Mouse (Mus musculus) thymus, adult 18-20 months (tissue): ENCODE data around the gene Aff1.
A peak's percentile ranks its signal among the peaks of the same experiment; 100 is the strongest.

ENCODE experiments used
- DNase-seq, 2 experiments: peaks; one replicate each; pipeline ENCODE4 v3.0.0; 2022; ENCODE audit warnings: mixed read lengths in 2 of 2

Aff1 gene

DNA sequence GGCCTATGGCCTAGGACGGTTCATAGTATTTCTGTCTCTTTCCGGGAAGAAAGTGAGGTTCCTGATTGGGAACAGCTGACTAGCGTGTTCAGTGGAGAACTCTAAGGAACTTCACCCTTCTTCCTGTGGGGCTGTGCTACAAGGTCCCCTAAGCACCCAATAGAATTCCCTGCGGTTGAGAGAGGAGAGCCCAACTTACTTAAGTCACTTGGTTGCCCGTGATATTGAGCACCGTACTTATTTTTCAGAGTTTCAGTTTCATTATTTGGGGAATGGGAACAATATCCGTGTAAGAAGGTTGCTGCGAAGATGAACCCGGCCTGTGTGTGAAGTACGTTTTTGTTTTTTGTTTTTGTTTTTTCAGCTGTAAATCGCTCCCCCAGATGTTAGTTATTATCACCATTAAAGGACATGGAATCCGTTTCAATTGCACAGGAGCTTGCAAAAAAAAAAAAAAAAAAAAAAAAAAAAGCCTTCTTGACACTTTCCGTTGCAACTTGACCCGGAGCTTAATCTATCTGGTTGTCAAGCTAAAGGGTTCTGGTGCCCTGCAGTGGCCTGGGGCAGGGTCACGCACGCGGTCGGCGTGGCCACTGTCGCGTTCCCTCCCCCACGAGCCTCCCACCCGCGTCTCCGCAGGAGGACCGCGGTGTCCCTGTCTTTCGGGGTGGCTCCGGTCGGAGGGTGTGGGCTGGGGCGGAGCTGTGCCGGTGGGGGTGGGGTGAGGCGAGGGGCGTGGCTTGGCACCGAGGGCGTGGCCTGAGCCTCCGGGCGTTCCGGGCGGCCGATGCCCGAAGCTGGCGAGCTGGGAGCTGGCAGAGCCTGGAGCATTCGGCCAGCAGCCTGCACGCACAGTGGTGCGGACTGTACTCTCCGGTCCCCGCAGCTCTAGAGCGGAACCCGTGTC lies at the start of gene Aff1:
Gene Aff1, plus strand, starts transcription at position 751 of the 907 bp plus-strand sequence.
- DNase-seq = peak; percentile 85 to 87

GRCm38 (mm10) chr5:103644167-103644566 lies 48.0 kb upstream of the Aff1 start:
- DNase-seq = no peak

DNA sequence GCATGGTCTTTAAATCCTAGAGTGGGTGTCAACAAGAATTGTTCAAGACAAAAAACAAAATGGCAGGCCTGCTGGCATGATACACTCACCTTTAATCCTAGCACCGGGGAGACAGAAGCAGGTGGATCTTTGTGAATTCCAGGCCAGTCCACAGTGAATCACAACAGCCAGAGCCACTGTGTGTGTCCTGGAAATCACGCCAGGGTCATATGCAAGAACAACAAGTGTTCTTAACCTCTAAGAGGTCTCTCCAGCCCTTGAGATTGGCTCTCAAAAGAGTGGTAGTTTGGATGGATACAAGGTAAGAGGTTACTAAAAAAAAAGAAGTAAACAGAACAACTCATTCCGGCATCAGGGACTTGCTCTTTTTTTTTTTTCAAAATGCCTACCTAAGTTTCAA lies 44.9 kb upstream of the Aff1 start:
- DNase-seq = no peak

DNA sequence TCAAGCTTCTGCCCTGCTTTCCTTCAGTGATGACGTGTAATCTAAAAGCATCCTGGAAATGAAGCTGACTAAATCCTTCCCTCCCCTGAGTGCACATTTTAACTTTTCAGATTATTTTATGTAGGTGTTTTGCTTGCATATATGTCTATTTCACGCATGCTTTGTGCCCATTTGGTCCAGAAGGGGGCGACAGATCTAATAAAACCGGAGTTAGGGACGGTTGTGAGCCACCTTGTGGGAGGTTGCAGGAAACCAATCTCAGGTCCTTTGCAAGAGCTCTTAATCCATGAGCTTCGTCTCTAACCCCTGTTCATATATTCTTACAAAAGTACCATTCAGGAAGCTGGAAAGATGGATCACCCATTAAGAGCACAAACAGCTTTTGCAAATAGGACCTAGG lies 37.9 kb upstream of the Aff1 start:
- DNase-seq = no peak

GRCm38 (mm10) chr5:103654780-103655179 lies 37.4 kb upstream of the Aff1 start:
- DNase-seq = no peak

DNA sequence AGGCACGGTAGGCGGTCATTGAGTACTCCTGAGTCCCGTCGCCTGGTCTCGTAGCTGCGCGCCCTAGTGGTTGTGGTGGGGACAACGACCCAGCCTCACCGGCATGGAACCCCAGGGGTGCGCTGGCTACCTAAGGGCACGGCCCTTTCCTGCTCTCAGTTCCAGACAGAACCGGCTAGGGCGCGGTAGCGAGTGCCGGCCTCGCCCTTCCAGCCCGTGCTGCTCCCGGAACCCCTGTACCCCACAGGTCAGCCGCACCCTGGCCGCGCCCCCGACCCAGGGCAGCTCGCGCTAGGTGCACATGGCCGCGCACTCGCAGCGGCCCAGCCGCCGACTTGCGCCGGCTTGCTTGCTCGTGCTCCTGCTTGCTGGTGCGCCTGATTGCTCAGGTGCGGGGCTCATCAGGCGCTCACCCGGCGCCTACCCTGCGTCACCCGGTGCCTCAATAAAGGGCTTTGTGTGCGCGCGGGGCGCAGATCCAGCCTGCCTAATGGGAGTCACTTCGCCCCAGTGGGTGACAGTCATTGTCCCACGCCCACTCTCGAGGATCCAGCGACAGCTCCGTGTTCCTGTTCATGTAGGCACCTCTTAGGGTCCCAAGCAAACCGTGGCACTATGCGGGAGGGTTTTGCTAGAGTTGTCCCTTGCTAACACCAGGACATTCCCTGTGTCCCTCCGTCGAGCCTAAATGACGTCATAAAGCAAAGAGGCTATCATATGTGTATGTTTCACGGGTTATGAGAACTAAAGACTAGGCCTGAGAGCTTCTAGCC lies 36.6 kb upstream of the Aff1 start, which contains the start of gene 1700016H13Rik:
Gene 1700016H13Rik, minus strand, starts transcription at position 665 of the 773 bp plus-strand sequence.
- DNase-seq = peak; percentile 57 to 67

- no peak for DNase-seq
These were observed 33.3 kb upstream of the Aff1 start for GRCm38 (mm10) chr5:103658921-103659320.

- DNase-seq = no peak
These were observed 32.6 kb upstream of the Aff1 start for GRCm38 (mm10) chr5:103659571-103659970.

DNA sequence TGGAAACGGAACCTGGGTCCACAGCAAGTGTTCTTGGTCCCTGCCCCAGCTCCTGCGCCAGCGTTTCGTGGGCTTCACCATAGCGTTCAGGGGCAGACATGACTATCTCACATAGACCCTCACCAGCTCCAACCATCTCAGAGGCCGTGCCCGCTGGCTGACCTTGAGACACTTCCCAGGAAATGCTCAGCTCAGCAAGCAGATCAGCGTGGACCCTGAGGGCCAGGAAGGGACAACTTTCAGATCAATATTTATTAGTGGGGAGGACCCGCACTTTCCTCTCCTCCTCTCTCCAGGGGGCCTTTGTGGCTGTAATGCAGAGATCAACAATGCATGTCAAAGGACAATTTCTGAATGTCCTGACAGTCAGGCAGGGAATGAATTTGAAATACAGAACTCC lies 27.2 kb upstream of the Aff1 start:
- DNase-seq = no peak

- no peak for DNase-seq
These were observed 26.3 kb upstream of the Aff1 start for GRCm38 (mm10) chr5:103665876-103666275.

DNA sequence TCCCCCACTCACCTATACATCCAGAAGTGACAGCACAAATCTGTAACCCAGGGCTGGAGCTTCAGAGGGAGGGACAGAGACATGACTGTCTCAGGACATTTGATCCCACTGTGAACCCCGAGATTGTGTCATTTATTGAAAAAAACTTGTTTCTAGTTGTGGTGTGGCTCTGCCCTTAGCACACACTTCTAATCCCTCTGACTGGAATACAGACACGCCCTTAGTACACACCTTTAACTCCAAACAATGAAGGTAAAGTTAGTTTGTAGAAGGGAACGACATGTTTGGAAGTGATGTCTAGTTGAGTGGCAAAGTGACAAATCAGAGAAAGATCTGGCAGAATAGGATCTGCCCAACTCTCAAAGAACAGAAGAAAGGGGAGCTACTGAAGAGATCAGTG lies 20.3 kb upstream of the Aff1 start:
- no peak for DNase-seq

DNA sequence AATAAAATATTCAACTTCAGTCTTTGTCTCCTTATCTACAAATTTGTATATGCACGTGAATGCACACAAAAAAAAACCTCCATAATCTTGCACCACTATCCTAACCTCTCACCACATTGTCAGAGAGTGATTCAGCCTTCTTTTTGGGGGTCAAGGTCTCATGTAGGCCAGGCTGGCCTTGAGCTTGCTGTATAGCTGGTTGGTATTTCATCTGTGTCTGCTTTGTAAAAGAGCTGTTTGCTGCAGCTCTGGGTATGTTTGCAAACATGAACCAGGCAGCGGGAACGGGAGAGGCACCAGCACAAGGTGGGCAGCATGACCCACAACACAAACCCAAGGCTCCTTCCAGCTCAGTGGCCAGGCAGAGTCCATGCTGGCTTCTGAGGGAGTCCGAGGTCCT lies 18.6 kb upstream of the Aff1 start:
- DNase-seq = no peak

GRCm38 (mm10) chr5:103674482-103674881 lies 17.7 kb upstream of the Aff1 start:
- no peak for DNase-seq

- no peak for DNase-seq
These were observed 15.8 kb upstream of the Aff1 start for GRCm38 (mm10) chr5:103676289-103676881.

- DNase-seq = no peak
These were observed 14.3 kb upstream of the Aff1 start for GRCm38 (mm10) chr5:103677894-103678293.

DNA sequence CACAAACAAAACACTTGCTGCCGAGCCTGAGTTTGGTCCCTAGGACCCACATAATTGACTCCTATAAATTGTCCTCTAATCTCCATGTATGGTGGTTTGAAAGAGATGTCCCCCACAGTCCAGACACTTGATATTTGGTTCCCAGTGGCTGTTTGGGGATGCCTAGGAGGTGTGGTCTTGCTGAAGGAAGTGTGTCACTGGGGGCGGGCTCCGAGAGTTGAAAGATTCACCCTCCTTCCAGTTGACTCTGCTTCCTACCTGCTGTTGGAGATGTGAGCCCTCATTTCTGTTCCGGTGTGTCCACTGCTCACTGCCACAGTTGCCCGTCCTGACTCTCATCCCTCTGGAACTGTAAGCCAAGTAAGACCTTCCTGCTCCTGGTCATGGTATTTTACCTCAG lies 13.2 kb upstream of the Aff1 start:
- no peak for DNase-seq

- peak; percentile 48 to 67 for DNase-seq
These were observed 11.8 kb upstream of the Aff1 start for GRCm38 (mm10) chr5:103680381-103680780.

- no peak for DNase-seq
These were observed 10.3 kb upstream of the Aff1 start for GRCm38 (mm10) chr5:103681824-103682223.

- DNase-seq = no peak
These were observed 2.5 kb upstream of the Aff1 start for GRCm38 (mm10) chr5:103689645-103690044.

GRCm38 (mm10) chr5:103690190-103690589 lies 2.0 kb upstream of the Aff1 start:
- no peak for DNase-seq

GRCm38 (mm10) chr5:103691171-103691570 lies 1.0 kb upstream of the Aff1 start:
- no peak for DNase-seq

- DNase-seq = peak in 1 of 2 experiments; percentile 34
These were observed 412 bp downstream of the Aff1 start for GRCm38 (mm10) chr5:103692531-103693040.

DNA sequence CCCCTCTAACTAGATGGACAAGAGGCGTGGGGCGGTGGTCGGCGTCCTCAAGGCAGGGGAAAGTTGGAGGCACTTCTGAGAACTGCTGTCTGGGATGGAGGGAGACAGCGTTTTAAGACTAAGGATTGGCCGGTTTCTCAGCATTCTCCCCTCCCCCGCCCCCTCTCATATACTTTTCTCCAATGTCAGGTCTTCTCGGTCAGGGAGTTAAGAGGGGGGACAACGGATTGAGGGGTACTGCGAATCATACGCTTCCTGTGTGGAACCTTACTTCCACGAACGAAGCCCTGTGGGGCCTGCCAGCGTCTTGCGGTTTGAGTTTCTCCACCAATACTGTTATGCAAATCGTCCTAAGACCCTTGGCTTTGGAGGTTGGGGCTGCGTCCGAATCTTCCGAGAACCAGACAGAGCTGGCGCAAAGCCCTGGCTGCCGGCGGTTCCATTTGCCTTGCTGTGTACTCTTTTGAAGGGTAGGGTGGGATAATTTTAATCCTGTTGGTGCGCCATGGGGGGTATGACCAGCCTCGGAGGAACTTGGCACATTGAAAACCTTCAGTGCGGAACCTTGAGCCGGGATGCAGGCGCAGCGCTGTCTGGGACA lies 967 bp downstream of the Aff1 start:
- peak in 1 of 2 experiments; percentile 29 for DNase-seq
